Mouse (Mus musculus) c-Kit-positive CD71-positive TER-119-negative erythroid progenitor cells, embryonic 14.5 days (primary cell): ENCODE measurements around the gene Fcrl6.

Source experiments
- DNase-seq: peaks from one replicate; pipeline ENCODE4 v3.0.0-alpha.2; 2013; ENCODE audit warnings: low read depth

Gene Fcrl6

DNA sequence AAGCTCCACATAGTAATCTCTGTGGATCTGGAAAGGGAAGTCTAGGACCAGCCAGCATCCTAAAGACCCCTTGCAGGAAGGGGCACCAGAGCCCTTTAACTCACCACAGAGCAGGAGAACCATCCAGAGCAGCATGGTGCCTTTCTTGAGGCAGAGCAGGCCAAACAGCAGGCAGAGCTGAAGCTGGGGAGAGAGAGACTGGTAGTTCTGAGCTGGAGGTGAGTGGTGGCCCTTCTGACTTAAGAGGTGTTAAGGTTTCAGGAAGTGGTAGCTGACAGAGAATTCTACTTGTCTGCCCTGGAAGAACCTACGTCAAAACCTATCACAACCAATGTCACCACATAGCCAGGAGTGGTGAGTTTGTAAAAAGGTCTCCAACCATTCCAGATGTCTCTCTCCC lies at the start of gene Fcrl6:
TSS of gene Fcrl6 (minus strand) at position 226 of the 400 bp plus-strand sequence.
- no peak for DNase-seq

DNA sequence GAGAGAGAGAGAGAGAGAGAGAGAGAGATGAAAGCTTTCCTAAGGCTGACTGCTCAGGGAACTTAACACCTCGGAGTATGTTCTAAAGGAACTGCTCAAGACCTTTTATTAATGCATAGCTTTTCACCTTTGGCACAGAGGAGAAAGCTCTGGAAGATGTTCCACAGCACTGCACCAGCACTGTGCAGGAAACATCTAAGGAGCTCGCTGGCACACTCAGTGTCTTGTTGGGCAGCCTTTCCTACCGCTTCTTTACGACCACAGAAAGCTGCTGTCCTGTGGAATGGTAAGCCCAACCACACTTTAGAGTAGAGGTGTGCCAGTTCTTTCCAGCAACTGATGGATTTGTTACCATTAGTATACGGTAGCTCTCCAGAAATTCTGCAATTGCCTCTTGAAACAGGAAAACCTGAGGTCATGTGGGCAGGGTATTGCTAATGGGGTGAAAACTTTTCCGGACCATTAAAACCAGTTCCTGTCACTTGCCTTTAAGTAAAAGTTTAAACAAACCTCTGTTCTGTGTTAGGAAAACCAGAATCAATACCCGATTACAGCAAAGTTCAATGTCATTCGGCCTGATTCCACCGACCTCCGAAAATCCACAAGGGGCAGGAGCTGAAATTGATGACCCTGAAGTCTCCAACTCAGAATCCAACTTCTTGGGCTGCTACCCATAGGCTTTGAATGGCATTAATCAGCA lies 49.1 kb upstream of the Fcrl6 start:
- no peak for DNase-seq

- no peak for DNase-seq
Observed at GRCm38 (mm10) chr1:172650519-172651287, 48.4 kb upstream of the Fcrl6 start.

GRCm38 (mm10) chr1:172649396-172649795 lies 47.0 kb upstream of the Fcrl6 start:
- no peak for DNase-seq

DNA sequence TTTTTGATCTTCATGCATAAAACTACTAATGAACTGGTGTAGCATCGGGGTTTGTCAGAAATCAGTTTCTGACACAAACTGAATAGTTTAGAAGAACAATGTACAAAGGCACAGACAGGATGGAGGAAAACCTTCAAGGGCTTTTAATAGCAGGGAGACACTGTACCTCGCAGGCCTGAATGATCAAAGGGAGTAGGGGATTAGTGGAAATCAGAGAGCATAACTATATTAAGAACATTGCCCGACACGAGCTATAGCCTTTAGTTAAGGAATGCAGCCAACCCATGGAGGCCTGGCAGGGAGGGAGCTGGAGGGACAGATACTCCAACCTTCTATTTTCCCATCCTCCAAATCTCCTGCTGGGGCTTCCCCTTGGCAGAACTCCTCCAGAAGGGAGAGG lies 44.9 kb upstream of the Fcrl6 start:
- no peak for DNase-seq

DNA sequence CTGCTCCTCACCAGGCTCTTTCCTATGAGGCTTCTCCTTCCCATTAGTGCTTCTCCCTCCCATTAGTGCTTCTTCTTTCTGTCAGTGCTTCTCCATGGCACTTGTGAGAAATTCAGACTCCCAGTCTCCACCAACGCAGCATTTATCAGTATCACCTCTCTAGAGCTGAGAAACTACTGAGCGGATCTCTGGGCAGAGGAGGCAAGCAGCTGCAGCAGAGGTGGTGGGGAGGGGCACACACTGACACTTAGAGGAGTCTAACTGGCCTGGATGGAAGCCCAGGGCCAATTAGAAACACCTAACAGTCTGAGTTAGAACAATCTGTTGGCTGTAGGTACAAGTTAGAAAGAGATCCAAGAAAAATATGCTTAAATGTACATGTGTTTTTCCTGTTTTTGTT lies 36.4 kb upstream of the Fcrl6 start:
- DNase-seq: no peak

- no peak for DNase-seq
Observed at GRCm38 (mm10) chr1:172637801-172638200, 35.5 kb upstream of the Fcrl6 start.

DNA sequence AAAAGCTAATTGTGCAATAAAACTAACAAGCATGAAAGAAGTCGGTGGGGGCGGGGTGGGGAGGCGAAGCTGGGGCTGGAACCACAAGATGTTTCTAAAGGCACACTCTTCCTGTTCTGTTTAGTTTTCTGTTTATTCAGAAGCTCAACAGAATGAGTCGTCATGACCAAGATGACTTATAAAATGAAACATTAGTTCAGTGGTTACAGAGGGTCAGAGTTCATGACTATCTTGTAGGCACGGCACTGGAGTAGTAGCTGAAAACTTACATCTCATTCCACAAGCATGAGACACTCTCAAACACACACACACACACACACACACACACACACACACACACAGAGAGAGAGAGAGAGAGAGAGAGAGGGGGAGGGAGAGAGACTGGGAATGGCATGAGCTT lies 33.9 kb upstream of the Fcrl6 start:
- no peak for DNase-seq

DNA sequence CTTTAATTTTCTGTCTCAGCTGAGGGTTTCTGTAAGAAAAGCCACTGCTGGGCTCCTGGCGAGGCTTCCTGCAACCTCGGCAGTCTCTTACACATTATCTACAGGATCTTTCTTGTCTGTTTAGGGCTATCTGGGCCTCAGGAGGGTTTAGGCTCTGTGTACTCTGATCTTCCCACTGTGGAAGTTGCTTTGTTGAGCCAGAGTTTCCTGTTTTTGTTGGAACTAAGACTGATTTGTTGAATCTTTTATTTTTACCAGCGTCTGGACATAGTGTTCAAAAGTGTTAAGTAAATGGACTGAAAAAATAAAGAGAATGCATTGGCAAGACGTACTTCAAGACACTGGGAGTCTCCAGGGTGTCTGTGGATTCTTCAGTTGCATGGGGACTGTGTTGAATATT lies 32.9 kb upstream of the Fcrl6 start:
- DNase-seq: no peak

- DNase-seq: no peak
Observed at GRCm38 (mm10) chr1:172634136-172634535, 31.8 kb upstream of the Fcrl6 start.

DNA sequence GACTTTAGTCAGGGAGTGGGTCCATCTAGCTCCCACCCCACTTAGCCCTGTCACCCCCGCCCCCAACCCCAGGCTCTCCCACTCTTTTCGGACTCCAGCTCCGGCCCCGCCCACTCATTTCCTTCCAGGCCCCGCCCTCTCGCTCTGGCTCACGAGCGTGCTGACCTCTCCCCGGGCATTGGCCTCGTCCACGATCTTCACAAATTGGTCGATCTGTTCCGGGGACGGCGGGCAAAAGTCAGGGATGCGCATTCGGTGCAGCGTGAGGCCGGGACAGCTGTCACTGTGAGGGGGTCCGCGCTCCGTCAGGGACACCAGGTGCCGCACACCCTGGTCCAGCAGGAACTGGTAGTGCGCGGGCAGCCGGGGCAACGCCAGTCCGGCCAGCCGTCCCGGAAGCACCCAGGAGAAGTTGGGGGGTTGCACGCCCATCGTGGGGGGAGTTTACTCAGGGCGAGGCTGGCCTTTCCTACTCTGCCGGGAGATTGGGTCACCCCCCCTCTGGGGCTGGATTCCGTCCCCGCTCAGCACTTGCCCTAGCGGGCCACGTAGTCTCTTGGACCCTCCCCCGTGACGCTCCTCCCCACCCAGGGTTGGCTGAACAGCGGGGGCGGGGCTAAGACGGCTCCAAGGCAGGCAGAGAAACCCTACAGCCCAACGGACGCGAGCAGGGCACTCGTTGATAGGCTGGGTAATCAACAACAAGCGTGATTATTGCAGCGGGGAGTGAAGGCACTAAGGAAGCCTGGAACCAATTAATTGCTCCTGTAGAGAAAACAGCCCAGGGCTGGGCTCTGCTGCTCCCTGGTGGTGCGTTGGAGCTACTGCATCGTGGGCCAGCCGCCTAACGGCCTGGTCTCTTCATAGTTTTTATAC lies 30.3 kb upstream of the Fcrl6 start, which contains the start of gene Dusp23:
TSS of gene Dusp23 (minus strand) at position 512 of the 876 bp plus-strand sequence.
- peak; percentile 93 for DNase-seq

- no peak for DNase-seq
Observed at GRCm38 (mm10) chr1:172631721-172632120, 29.4 kb upstream of the Fcrl6 start.

GRCm38 (mm10) chr1:172629831-172630230 lies 27.5 kb upstream of the Fcrl6 start:
- no peak for DNase-seq

GRCm38 (mm10) chr1:172626306-172626705 lies 24.0 kb upstream of the Fcrl6 start:
- DNase-seq: no peak

- DNase-seq: no peak
Observed at GRCm38 (mm10) chr1:172624081-172624480, 21.7 kb upstream of the Fcrl6 start.

GRCm38 (mm10) chr1:172623599-172623998 lies 21.2 kb upstream of the Fcrl6 start:
- DNase-seq: no peak

DNA sequence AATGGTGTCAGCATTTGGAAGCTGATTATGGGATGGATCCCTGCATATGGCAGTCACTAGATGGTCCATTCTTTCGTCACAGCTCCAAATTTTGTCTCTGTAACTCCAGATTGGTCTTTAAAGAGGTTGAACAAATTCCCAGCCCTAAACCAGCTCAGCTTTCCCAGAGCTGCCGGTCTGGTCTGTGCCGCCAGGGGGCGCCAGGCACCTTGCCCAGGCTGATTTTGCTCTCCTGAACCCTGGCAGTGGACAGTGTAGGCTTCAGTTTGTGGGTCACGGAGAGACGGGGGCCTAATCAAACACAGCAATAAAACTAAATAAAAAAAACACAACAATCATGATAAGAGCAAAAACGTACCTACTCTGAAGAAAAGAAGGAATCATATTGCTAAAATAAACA lies 16.9 kb upstream of the Fcrl6 start:
- no peak for DNase-seq

DNA sequence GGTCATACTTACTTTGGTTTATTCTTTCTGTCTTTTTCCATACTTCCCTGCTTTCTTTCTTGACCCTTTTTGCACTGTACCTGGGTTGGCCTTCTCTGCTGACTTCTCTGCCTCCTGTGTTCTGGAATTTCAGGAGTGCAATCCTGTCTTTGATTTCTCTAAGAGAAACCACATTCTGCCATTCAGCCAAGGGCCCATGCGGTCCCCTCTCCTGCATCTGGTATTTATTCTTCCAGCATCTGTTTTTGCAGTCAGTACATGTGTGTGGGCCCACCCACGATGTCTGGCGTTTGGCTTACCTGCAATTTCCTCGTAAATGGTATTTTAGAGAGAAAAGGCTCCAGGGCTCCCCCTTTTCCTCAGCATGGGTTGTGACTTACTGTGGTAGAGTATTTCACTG lies 15.8 kb upstream of the Fcrl6 start:
- DNase-seq: no peak

- DNase-seq: no peak
Observed at GRCm38 (mm10) chr1:172617365-172618076, 15.2 kb upstream of the Fcrl6 start.

GRCm38 (mm10) chr1:172616537-172617300 lies 14.4 kb upstream of the Fcrl6 start:
- no peak for DNase-seq

- DNase-seq: no peak
Observed at GRCm38 (mm10) chr1:172615412-172615811, 13.1 kb upstream of the Fcrl6 start.
